Mouse (Mus musculus) hindbrain, embryonic 10.5 days (tissue): Measurements from ENCODE around the gene Mag. TPM values are rescaled to one million over a fixed set of nuclear protein-coding genes. Genes with fewer than 3 reads are reported as not detected.

ENCODE experiments used
- polyA plus RNA-seq: library from polyadenylated mRNA; unstranded; fragments of >200 nt; fragmentation: Nextera tagmentation; extraction: Ambion mirVana; gene quantifications from 2 replicates; pipeline ENCODE4 v1.2.1, GENCODE M21; 2016

Gene Mag
- polyA plus RNA-seq, 1 experiment from 2014 or later, result 0.61 TPM

Other genes with a start within 250 kb of the Mag start
- 63.9 and 76.3 TPM in 2 replicates for gene Haus5, start 249.9 kb downstream of the Mag start, polyA plus RNA-seq
- gene Pmis2, start 243.3 kb downstream of the Mag start, polyA plus RNA-seq, result not detected in 2 replicates
- not detected in 2 replicates for gene 2200002J24Rik, start 215.9 kb downstream of the Mag start, polyA plus RNA-seq
- 0.91 and 1.6 TPM in 2 replicates for gene Atp4a, start 202.7 kb downstream of the Mag start, polyA plus RNA-seq
- 163 and 170 TPM in 2 replicates for gene Tmem147, start 185.3 kb downstream of the Mag start, polyA plus RNA-seq
- gene Gapdhs, start 171.2 kb downstream of the Mag start, polyA plus RNA-seq, result 0.26 and 0.69 TPM in 2 replicates
- gene Sbsn, start 163.4 kb downstream of the Mag start, polyA plus RNA-seq, result 0.72 and 0.93 TPM in 2 replicates
- gene Dmkn, start 151.1 kb downstream of the Mag start, polyA plus RNA-seq, result 0.59 TPM in 1 of 2 replicates, not detected in the other
- not detected in 2 replicates for gene Krtdap, start 127.0 kb downstream of the Mag start, polyA plus RNA-seq
- not detected in 2 replicates for gene Ffar2, start 91.1 kb downstream of the Mag start, polyA plus RNA-seq
- gene Ffar3, start 58.7 kb downstream of the Mag start, polyA plus RNA-seq, result not detected in 2 replicates
- gene Ffar1, start 53.3 kb downstream of the Mag start, polyA plus RNA-seq, result not detected in 2 replicates
- gene Cd22, start 34.5 kb downstream of the Mag start, polyA plus RNA-seq, result 0.11 TPM in 1 of 2 replicates, not detected in the other
- not detected in 2 replicates for gene Hamp2, start 9.8 kb upstream of the Mag start, polyA plus RNA-seq
- not detected in 2 replicates for gene Hamp, start 29.2 kb upstream of the Mag start, polyA plus RNA-seq
- 23.6 and 26.3 TPM in 2 replicates for gene Usf2, start 41.9 kb upstream of the Mag start, polyA plus RNA-seq
- gene Lsr, start 58.6 kb upstream of the Mag start, polyA plus RNA-seq, result 21.2 and 29.8 TPM in 2 replicates
- gene Fam187b, start 58.9 kb upstream of the Mag start, polyA plus RNA-seq, result 1.4 and 2.0 TPM in 2 replicates
- gene Fxyd5, start 127.6 kb upstream of the Mag start, polyA plus RNA-seq, result 11.6 and 14.7 TPM in 2 replicates
- gene Fxyd7, start 136.6 kb upstream of the Mag start, polyA plus RNA-seq, result 1.4 and 7.6 TPM in 2 replicates
- 14.0 and 17.1 TPM in 2 replicates for gene Fxyd1, start 142.3 kb upstream of the Mag start, polyA plus RNA-seq
- gene Lgi4, start 144.5 kb upstream of the Mag start, polyA plus RNA-seq, result 2.3 and 6.3 TPM in 2 replicates
- 7.9 and 10.8 TPM in 2 replicates for gene Fxyd3, start 161.8 kb upstream of the Mag start, polyA plus RNA-seq
- 3.0 and 4.5 TPM in 2 replicates for gene Hpn, start 200.4 kb upstream of the Mag start, polyA plus RNA-seq
- gene Scn1b, start 212.1 kb upstream of the Mag start, polyA plus RNA-seq, result 1.2 and 1.3 TPM in 2 replicates
- 111 and 144 TPM in 2 replicates for gene Gramd1a, start 241.0 kb upstream of the Mag start, polyA plus RNA-seq